Mouse (Mus musculus) bone marrow, adult 2 months (tissue): Measurements from ENCODE around the gene Cep57l1.

Source experiments
- CTCF ChIP-seq: fragments of 200-500 bp; IDR thresholded peaks from 2 replicates; pipeline ENCODE4 v1.5.1; 2011; ENCODE audit warnings: low read length, control low read depth; ENCODE audit not compliant: control insufficient read depth, insufficient read depth
- POLR2A ChIP-seq: fragments of 200-500 bp; IDR thresholded peaks from 2 replicates; pipeline ENCODE4 v1.6.1; 2011; ENCODE audit warnings: low read depth, mild to moderate bottlenecking, control low read depth, low read length, borderline replicate concordance; ENCODE audit not compliant: control insufficient read depth

DNA sequence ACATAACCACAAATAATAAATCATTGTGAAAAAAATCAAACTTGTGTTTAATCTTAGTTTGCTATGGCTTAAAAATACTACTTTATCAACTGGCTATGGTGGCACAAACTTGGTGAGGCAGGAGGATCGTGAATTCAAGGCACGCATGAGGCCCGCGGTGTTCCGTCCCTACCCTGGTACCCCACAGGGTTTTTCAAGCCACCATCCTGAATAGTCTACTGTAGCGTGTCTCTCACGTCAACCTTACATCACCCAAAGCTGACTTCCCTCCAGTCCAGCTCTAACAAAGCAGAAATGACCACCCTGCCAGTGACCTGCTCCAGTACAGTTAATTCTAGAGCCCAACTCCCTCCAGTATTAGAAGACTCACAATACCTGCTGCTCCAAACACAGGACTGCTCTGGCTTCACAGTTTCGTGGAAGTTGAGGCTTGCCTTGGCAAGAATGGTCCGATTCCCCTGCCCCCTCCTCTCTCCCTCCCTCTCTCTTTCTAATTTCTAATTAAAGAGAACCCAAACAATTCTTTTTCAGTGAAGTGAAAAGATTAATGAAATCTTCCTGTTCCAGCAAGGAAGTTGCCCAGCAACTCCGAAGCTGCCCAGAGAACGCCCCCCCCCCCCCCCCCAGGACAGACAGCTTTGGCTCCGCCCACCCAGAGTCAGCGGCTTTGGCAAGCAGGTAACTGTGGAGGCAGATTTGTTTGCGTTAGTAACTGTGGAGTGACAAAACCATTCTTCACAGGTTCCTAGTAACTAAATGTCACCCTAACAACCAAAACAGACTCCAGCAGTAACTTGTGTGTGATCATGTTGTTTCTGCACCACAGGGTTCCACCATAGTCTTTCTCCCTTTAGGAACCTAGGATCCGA, 93.4 kb downstream of the Cep57l1 start, which contains the start of gene Ccdc162:
- no peak for TF ChIP-seq CTCF
- TF ChIP-seq POLR2A, result no peak
